Mouse (Mus musculus): ENCODE measurements around the gene Snrpd3. TPM values are rescaled to one million over a fixed set of nuclear protein-coding genes. Genes with fewer than 3 reads are reported as not detected.
"Not testable (repeated sequence)": the region's sequence is repeated elsewhere in the genome, so short reads cannot be mapped to it uniquely, and the experiment has no call there.

The Snrpd3 gene
- polyA plus RNA-seq (2016; fragmentation: Nextera tagmentation; extraction: Ambion mirVana), result 139 and 148 TPM in 2 replicates

DNA sequence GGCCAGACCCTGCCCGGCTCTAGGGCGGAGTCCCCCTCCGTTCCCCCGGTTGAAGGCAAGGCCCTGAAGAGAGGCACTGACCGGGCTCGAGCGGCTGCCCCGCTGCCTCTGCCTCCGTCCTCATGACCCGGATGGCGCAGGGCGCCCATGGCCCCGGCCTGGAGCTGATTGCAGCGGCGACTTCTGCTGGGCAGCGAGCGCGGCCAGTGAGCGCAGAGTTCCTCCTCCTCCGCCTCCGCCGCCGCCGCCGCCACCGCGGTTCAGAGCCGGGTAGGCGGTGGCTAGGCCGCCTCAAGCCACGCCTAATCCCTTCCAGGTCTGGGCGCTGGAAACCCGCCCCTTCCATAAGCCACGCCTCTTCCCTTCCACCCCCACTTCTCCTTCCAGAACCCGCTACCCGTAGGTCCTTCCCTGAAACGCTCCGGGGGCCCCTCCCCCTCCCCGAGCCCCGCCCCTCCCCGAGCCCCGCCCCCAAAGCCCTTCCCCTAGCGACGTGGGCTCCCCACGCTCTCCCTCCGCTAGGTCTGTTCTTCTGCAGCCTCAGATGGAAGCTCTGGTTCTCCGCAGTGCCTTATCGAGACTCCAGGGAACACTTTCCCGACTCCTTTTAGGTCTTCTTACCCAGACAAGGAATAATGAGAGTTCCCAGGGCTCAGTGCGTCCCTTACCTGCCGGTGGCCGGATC, at the start of gene Snrpd3:
Snrpd3 (plus strand) TSS at position 479 of the 685 bp plus-strand sequence.
- Histone ChIP-seq H3K27ac (peak within 1 kb of the TSS; percentile 97), H3K27me3 (ENCODE audit: insufficient read depth, poor library complexity, severe bottlenecking) (no peaks in the 10 kb centered on the region), H3K4me3 (peak within 1 kb of the TSS; percentile 94), H3K9me3 (no peaks in the 10 kb centered on the region), H3K4me1 (peaks cover 42% of the 10 kb centered on the region), H3K36me3 (peaks cover 36% of the 10 kb centered on the region)
- WGBS, result 1% methylated on average over 43 of the region's 52 CpGs
- peak; percentile 98 for DNase-seq (ENCODE audit: low spot score)

GRCm38 (mm10) chr10:75473411-75473810, 43.9 kb upstream of the Snrpd3 start:
- WGBS, result 72% methylated on average over 8 of the region's 8 CpGs
- Histone ChIP-seq H3K36me3 (no peaks in the 10 kb centered on the region), H3K27ac (no peak overlapping the region), H3K4me1 (peaks cover 8% of the 10 kb centered on the region; the same call in 1 of the 2 replicates), H3K27me3 (ENCODE audit: insufficient read depth, poor library complexity, severe bottlenecking) (no peaks in the 10 kb centered on the region), H3K9me3 (no peaks in the 10 kb centered on the region), H3K4me3 (no peak overlapping the region)
- no peak for DNase-seq (ENCODE audit: low spot score)

GRCm38 (mm10) chr10:75474571-75474970, 42.8 kb upstream of the Snrpd3 start:
- no peaks in the 10 kb centered on the region for H3K9me3 ChIP-seq
- H3K4me1 ChIP-seq, result peaks cover 8% of the 10 kb centered on the region; the same call in 1 of the 2 replicates
- DNase-seq (ENCODE audit: low spot score), result no peak
- H3K27me3 ChIP-seq (ENCODE audit: insufficient read depth, poor library complexity, severe bottlenecking), result no peaks in the 10 kb centered on the region
- 25% methylated on average over 5 of the region's 5 CpGs for WGBS
- H3K36me3 ChIP-seq, result no peaks in the 10 kb centered on the region
- no peak overlapping the region; the same call in 1 of the 2 replicates for H3K27ac ChIP-seq
- no peak overlapping the region for H3K4me3 ChIP-seq

DNA sequence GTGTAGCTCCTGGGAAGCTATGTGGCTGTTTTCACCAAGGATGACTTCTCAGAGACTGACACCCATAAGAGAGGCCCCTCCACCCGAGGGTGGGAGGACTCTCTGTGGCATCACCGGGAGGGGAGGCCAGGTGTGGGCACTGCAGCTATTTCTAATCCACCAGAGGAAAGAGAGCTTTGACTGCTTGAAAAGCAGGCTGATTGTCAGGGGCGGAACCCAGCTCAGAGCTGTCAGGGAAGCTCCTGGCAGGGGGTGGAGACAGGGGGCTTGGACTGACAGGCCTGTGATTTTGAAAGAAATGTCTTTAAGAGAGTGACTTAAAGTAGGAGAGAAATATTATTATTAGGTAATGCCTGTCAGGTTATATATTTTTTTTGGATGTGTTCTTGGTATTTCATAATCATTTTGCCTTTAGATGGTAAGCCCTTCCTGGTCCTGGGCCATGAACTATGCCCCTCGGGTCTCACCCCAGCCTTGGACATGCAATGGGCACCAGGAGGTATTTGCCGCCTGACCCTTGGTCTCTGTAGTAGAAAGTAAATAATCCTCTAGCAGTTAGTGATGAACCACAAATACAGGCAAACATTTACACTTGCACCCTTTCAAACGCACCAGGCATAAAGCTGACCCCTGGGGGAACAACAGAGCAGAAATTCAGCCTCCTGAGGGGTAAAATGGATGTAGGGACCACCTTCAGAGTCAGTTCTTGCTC, 42.1 kb upstream of the Snrpd3 start:
- 33% methylated on average over 5 of the region's 6 CpGs for WGBS
- not testable (repeated sequence) for H3K27me3 ChIP-seq (ENCODE audit: insufficient read depth, poor library complexity, severe bottlenecking); H3K36me3 ChIP-seq; H3K27ac ChIP-seq; DNase-seq (ENCODE audit: low spot score); H3K9me3 ChIP-seq; H3K4me3 ChIP-seq; H3K4me1 ChIP-seq

GRCm38 (mm10) chr10:75477034-75477433, 40.3 kb upstream of the Snrpd3 start:
- WGBS, result 85% methylated on average over 9 of the region's 9 CpGs
- Histone ChIP-seq H3K27me3 (ENCODE audit: insufficient read depth, poor library complexity, severe bottlenecking) (no peaks in the 10 kb centered on the region), H3K4me3 (no peak overlapping the region), H3K27ac (no peak overlapping the region), H3K9me3 (no peaks in the 10 kb centered on the region), H3K36me3 (no peaks in the 10 kb centered on the region), H3K4me1 (peaks cover 8% of the 10 kb centered on the region; the same call in 1 of the 2 replicates)
- DNase-seq (ENCODE audit: low spot score), result no peak

GRCm38 (mm10) chr10:75479955-75480354, 37.4 kb upstream of the Snrpd3 start:
- Histone ChIP-seq H3K4me3 (no peak overlapping the region), H3K9me3 (no peaks in the 10 kb centered on the region), H3K4me1 (peaks cover 1% of the 10 kb centered on the region; the same call in 1 of the 2 replicates), H3K36me3 (no peaks in the 10 kb centered on the region), H3K27me3 (ENCODE audit: insufficient read depth, poor library complexity, severe bottlenecking) (no peaks in the 10 kb centered on the region), H3K27ac (no peak overlapping the region)
- no peak for DNase-seq (ENCODE audit: low spot score)
- WGBS, result 81% methylated on average over 2 of the region's 2 CpGs

DNA sequence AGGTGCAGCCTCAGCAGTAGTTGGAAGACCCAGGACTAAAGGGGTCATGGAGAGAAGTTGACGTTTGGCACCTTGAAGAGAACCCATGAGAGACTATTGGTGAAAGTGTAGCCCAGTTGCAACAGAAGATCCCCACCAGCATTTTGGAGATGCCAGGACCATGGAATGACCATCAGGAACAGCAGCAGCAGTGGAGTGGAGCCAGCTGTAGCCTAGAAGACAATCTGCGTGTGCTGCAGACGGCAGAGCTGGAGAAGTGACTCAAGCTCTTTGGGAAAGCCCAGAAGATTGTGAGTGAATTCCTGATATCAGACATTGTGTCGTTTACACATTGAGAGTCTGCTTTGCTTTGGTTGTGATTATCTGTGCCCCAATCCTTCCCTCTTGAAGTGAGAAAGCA, 35.6 kb upstream of the Snrpd3 start:
- H3K9me3 ChIP-seq, result no peaks in the 10 kb centered on the region
- H3K4me3 ChIP-seq, result no peak overlapping the region
- 58% methylated on average over 4 of the region's 4 CpGs for WGBS
- H3K27me3 ChIP-seq (ENCODE audit: insufficient read depth, poor library complexity, severe bottlenecking), result no peaks in the 10 kb centered on the region
- H3K27ac ChIP-seq, result no peak overlapping the region
- H3K36me3 ChIP-seq, result no peaks in the 10 kb centered on the region
- DNase-seq (ENCODE audit: low spot score), result no peak
- no peaks in the 10 kb centered on the region for H3K4me1 ChIP-seq

- Histone ChIP-seq H3K4me1 (no peaks in the 10 kb centered on the region), H3K27ac (no peak overlapping the region), H3K4me3 (no peak overlapping the region), H3K27me3 (ENCODE audit: insufficient read depth, poor library complexity, severe bottlenecking) (no peaks in the 10 kb centered on the region), H3K9me3 (no peaks in the 10 kb centered on the region), H3K36me3 (no peaks in the 10 kb centered on the region)
- DNase-seq (ENCODE audit: low spot score), result peak; percentile 61
- WGBS, result 86% methylated on average over 5 of the region's 5 CpGs
These were observed 35.1 kb upstream of the Snrpd3 start for GRCm38 (mm10) chr10:75482271-75482670.

DNA sequence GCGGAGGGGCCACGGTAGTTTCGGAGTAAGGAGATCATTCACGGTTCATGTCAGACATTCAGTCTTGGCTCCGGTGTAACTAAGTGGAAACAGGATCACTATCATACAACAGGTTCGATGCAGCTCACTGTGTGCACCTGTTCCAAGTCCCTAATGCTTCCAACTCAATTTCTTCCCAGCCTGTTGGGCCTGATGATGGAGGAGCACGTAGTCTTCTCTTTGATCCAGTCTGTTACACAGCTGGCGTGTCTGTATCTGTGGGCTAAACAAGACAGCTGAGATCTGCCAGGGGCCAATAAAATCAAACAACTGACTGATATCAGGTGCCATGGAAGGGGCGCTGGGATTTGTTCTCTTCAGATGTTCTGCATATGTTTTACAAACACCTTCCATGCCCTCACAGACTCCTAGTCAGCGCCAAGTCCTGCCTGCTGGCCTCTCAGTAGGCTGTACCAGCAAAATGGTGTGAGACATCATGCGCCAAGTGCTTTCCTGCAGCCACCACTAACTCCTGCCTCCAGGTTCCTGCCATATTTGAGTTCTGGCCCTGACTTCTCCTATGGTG, 34.4 kb upstream of the Snrpd3 start:
- 83% methylated on average over 11 of the region's 11 CpGs for WGBS
- DNase-seq (ENCODE audit: low spot score), result peak; percentile 48
- H3K36me3 ChIP-seq, result no peaks in the 10 kb centered on the region
- no peaks in the 10 kb centered on the region for H3K4me1 ChIP-seq
- no peaks in the 10 kb centered on the region for H3K27me3 ChIP-seq (ENCODE audit: insufficient read depth, poor library complexity, severe bottlenecking)
- H3K27ac ChIP-seq, result no peak overlapping the region
- no peak overlapping the region for H3K4me3 ChIP-seq
- H3K9me3 ChIP-seq, result no peaks in the 10 kb centered on the region

- Histone ChIP-seq H3K4me3 (no peak overlapping the region), H3K27ac (no peak overlapping the region), H3K36me3 (no peaks in the 10 kb centered on the region), H3K4me1 (no peaks in the 10 kb centered on the region), H3K27me3 (ENCODE audit: insufficient read depth, poor library complexity, severe bottlenecking) (no peaks in the 10 kb centered on the region), H3K9me3 (no peaks in the 10 kb centered on the region)
- DNase-seq (ENCODE audit: low spot score), result peak; percentile 68
- WGBS, result 80% methylated on average over 6 of the region's 6 CpGs
These were observed 33.3 kb upstream of the Snrpd3 start for GRCm38 (mm10) chr10:75484066-75484465.

DNA sequence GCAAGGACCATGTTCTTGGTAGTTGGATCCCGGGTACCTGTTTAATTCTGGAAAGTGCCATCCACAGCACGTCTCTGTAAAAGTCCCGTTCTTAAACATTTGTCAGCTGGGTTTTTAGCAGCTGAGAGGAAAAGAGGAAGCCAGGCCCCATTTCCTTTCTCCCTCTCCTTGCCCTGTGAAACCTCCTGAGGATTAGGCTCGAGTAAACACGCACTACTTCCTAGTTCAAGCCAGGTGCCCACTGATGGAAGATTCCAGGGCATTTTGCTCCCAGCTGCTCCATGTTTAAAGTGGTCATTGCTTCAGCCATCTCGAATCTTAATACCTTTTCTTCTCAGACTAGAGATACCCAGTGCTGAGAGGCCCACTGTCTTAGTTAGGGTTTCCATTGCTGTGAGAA, 32.6 kb upstream of the Snrpd3 start:
- 62% methylated on average over 6 of the region's 6 CpGs for WGBS
- H3K9me3 ChIP-seq, result no peaks in the 10 kb centered on the region

DNA sequence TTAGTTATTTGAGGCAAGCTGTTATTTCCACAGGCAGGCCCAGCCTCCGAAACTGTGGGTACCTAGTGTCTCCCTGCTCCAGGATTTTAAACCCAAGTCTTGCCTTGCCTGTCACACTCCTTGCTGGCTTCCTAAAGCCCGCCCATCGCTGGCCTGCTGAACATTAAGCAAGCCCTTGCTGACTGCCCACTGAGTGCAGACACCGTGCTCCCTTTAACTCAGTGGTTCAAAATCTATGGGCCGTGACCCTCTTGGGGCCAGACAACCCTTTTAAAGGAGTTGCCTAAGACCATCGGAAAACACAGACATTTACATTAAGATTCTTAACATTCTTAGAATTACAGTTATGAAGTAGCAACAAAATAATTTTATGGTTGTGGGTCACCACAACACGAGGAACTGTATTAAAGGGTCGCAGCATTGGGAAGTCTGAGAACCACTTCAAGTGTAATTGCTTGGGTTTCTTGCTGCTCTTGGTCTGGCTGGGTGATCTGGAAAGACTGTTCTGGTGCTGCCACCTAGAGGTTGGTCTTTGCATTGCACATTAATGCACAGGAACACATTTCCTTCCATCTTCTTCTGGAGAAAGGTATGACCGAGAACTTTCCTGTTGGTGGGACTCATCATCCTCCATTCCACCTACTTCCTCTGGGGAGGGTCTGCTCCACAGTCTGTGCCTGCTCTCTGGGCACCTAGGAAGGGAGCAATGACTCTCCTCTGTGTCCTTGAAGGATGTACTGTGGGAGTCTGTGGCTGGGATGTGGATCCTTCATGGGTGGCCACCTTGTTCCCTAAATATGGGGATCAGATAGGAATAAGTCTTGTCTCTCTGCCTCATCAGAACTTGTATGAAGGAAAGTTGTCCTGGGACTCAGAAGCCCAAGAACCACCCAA, 31.0 kb upstream of the Snrpd3 start:
- WGBS, result 53% methylated on average over 9 of the region's 9 CpGs
- Histone ChIP-seq H3K4me1 (no peaks in the 10 kb centered on the region), H3K9me3 (no peaks in the 10 kb centered on the region), H3K27me3 (ENCODE audit: insufficient read depth, poor library complexity, severe bottlenecking) (no peaks in the 10 kb centered on the region), H3K4me3 (no peak overlapping the region), H3K36me3 (no peaks in the 10 kb centered on the region), H3K27ac (no peak overlapping the region)
- DNase-seq (ENCODE audit: low spot score), result peak; percentile 83

More for the DNA sequence above, 32.6 kb upstream of the Snrpd3 start:
- no peaks in the 10 kb centered on the region for H3K4me1 ChIP-seq
- DNase-seq (ENCODE audit: low spot score), result no peak
- no peaks in the 10 kb centered on the region for H3K27me3 ChIP-seq (ENCODE audit: insufficient read depth, poor library complexity, severe bottlenecking)
- no peak overlapping the region for H3K4me3 ChIP-seq
- no peaks in the 10 kb centered on the region for H3K36me3 ChIP-seq
- no peak overlapping the region for H3K27ac ChIP-seq
